Mouse (Mus musculus) lung, postnatal 36 days (tissue): ENCODE results near the gene Cnr2.
A peak's percentile ranks its signal among the peaks of the same experiment; 100 is the strongest.

Experiments
- DNase-seq: peaks from one replicate; pipeline ENCODE4 v3.0.0; 2022; ENCODE audit warnings: mixed read lengths

Gene Cnr2

DNA sequence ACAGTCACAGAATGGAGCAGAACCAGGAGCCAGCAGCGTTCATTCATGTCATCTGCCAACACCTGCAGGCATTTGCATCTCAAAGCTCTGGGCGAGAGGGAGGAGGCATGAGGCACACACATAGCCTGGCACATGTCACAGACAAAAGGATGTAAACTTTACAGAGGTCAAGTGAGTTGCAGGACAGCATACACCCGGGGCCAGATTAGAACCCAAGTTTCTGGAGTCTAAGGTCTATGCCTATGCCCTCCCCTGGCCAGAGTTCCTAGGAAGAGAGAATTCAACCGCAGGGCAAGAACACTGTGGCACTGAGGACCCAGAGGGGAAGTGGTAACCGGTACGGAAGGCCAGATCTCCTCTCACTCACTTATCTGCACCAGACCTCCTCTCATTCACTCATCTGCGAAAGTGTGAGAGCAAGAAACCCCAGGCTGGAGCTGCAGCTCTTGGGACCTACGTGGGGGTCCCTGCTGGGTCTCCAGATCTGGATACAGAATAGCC, at the start of gene Cnr2:
Gene Cnr2 (plus strand): TSS at position 324 of the 501 bp plus-strand sequence.
- DNase-seq: peak; percentile 31

DNA sequence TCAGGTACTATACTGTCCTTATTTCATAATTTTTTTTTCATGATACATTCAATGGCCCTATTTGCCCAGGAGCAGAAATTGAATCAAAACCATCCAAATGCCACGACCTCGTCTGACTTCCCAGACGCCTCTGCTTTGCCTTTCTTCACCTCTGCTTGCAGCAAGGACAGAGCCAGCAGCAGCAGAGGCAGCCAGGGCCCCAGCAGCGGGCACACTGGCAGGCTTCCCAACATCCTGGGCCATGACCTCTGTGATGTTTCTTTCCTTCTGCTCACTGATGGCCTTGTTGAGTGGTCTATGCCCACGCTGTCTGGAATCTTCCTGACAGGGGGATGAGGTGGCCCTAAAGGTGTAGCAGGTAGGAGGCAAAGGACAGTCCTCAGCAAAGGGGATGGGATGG, 47.6 kb upstream of the Cnr2 start:
- no peak for DNase-seq

DNA sequence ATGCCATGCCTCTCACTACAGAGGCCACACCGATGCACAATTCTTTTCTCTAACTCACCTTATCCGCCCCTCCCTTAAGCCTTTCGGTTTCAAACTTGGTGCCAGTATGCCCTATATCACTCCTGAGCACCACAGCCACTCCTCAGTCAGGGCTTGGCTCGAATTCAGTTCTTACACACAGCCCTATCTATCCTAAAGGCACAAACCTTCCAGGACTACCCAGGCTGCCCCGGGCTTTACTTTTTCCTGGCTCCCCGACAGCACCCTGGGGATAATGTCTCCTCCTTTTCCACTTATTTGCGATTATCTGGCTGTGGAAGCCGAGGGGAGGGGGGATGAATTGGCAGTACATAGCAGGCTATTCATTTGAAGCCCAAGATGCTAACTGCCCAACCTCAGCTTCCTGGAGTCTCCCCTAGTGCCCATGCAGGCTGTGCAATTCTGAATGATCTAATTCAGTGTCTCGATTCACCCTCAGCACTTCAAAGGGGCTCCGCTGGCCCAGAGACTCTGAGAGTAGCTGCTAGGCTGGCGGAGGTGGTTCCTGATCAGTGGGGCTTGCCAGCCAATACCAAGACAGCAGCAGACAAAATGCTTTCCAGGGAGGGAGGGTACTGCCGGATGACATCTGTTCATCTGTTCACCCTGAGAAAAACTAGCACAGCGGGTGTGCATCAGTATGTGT, 44.6 kb upstream of the Cnr2 start:
- DNase-seq: no peak

DNA sequence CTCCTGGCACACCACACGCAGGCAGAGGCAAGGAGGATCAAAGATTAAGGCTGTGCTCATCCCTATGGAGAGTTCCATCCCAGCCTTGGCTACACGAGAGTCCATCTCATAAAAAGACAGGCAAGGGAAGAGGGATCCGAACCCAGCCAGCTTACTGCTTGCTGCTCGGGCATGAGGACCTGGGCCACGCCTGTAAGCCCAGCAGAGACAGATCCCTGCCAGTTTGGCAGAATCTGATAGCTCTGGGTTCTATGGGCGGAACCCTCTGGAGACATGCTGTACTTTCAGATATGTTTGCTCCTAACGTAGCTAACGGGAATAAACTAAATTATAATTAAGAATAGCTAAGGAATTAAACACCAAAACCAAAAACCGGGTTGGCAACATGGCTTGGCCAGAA, 43.3 kb upstream of the Cnr2 start:
- no peak for DNase-seq

DNA sequence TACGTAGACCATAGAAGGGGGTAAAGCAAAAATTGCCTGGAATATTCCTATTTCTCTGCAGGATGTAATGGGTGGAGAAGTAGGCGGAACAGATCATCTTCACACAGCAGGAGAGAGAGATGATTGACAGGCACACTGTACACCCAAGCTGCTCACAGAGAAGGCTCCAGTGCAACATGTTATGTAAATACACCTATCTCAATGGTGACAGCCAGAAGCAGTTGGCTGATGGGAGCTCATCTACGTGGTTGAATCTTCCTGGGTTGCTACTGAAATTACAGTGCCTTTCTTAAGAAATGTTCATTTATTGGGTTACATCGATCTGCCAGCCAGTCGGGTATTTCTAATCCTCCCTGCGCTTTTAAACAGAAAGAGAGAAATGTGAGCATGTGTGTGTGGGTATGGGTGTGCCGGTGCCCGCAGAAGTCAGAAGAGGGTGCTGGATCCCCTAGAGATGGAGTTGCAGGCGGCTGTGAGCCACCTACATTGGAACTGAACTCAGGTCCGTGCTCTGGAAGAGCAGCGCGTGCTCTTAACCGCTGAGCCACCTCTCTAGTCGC, 41.1 kb upstream of the Cnr2 start:
- no peak for DNase-seq

DNA sequence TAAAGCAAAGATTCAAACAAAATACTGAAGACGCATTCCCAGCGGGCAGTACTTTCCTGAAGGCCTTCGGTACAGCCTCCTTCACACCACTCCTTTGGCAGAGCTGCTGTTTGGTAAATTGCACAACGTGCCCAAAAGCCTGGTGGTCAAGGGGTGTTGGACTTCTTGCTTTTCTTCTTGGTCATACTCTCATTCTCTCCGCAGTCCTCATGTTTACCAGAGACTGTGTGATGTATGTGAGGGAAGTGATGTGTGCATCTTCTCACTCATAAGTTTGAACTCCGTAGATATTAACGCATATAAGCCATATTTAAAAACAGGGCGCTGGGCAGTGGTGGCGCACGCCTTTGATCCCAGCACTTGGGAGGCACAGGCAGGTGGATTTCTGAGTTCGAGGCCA, 40.6 kb upstream of the Cnr2 start:
- no peak for DNase-seq

DNA sequence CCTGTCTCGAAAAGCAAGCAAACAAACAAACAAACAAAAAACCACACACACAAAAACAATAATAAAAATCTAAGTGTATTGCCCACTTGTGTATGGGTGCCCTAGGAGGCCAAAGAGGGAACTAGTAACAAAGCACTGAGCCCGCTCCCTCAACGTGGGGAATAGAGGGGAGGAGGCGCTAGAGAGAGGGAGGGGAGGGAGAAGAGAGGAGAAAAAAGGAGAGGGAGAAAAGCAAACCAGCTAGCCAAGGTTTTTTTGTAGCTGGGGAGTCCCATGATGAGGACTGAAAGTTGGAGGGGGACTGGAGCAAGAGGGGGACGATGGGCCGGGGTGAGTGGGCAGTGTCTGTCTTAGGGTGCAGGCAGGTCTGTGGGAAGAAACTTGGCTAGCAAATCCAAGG, 40.1 kb upstream of the Cnr2 start:
- DNase-seq: no peak

DNA sequence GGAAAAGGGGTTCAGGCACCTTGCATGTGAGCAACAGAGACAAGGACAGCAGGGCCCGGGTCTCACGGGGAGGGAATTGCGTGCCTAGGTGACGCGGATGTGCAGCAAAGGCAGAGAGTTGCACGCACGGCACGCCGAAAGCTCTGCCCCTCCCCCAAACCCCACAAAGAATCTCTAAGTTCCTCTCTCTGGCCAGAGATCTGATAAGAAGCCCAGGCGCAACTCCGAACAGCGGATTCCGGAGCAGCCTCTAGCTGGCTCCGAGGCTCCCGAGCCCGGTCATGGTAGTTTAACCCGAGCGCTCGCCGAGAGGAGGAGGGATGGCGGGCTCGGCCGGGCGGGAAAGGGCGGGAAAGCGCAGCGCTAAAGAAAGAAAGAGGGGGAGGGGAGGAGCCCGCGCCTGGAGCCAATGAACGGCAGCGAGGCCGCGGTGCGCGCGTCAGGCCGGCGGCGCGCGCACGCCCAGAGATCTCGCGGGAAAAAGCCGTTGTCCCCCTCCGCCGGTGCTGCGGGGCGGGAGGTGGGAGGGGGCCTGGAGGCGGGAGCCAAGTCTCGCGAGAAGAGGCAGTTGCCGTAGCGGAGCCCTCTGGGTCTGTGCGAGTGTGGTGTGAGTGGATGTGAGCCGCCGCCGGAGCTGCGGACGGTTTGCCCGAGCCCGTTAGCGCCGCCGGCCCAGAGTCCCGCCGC, 39.5 kb upstream of the Cnr2 start, which contains the start of gene Srsf10:
Gene Srsf10 (plus strand): TSS at position 212 of the 687 bp plus-strand sequence.
- peak; percentile 96 for DNase-seq

DNA sequence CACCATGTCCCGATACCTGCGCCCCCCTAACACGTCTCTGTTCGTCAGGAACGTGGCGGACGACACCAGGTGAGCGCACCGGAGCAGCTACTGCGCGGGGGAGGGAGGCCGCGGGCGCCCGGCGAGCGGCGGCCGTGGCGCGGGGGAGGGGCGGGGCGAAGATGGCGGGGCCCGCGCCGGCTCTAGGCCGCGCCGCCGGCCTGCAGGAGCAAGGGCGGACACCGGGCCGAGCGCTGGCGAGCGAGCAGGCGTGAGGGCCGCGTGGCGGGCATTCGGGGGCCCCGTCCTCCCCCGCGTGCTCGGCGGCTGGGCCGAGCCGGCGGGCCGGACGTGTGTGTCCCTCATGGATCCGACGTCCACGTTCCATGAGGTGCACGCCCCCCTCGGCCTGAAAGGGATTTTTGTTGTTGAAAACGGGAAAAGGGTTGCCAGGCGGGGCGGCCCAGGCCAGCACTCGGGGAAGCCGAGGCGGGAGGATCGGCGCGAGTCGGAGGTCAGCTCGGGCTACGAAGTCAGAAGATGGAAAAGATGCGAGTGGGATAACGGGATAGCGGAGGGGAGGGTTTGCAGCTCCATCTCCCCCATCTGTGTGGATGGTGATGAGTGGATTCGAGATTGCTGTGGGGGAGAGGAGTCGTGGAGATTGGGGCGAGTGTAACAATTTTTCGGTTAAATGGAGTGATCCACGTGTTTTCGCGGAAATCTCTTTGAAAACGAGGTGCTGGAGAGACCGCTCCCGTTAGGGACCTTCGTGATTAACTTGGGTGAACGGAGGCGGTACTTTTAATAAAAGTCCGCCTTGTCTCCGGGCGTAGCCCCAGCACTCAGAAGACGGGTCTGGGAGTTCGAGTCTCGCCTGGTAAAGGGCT, 38.7 kb upstream of the Cnr2 start:
- peak; percentile 81 for DNase-seq

DNA sequence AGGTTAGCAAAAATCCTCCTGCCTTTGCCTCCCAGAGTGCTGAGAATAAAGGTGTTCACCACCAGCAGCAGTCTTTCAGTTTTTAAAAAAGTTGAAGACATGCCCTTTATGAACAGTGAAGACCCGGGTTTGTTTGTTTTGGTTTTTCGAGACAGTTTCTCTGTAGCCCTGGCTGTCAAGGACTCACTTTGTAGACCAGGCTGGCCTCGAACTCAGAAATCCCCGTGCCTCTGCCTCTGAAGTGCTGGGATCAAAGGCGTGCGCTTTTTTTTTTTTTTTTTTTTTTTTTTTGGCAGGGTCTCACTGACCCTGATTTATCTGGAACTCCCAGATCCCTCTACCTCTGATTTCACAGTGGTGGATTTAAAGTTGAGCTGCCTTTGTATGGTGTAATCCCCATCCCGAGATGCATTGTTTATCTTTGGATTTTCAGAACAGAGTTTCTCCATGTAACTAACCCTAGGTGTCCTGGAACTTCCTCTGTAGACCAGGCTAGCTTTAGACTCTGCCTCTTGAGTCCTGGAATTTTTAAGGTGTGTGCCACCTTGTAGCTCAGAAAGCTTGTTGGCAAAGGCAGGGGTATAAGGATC, 37.5 kb upstream of the Cnr2 start:
- no peak for DNase-seq

DNA sequence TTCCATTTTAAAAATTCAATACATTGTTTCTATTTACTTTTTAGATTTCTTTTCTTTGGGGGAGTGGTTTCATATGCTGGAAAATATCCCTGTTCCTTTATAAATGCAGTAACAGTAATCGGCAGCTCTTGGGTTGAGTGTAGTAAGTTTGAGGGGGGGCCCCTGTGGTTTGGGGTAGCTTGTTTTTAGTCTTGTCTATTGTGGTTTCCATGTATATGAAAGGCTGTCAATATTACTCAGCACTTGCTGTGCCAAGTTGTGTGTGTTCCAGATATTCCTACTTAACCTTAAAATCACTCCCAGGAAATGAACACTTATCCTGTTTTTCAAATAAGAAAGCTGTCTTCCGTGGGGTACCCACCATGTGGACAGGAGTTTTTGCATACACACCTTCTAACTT, 26.2 kb upstream of the Cnr2 start:
- DNase-seq: peak; percentile 47

DNA sequence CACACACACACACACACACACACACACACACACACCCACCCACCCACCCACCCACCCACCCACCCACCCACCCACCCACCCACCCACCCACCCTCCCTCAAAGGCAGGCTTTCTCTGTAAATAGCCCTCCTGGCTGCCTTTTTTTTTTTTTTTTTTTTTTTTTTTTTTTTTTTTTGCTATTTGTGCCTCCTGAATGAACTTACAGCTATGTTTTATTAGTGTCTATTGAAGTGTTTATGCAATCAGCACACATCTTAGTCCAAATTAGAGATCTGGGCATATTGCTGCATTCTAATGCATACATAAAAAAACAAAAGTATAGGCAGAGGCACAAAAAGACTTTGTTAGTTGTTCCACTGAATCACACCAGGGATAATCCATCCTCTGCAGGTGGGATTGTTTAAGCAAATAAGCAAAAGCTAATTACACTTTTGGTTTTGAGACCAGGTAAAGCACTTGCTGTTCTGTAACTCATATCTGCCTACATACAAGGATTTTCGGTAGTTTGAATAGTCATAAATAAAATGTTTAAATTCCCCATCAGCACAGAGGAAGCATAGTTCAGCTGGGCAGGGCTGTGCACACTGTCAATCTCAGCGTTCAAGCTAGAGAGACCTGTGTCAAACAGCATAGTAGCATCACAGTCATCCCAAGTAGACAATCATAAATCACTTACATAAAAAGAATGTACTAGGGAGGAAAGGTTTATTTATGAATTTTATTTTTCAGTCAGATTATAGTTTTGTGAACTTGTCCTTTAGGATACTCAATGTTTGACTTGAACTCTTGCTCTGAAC, 24.8 kb upstream of the Cnr2 start:
- no peak for DNase-seq

DNA sequence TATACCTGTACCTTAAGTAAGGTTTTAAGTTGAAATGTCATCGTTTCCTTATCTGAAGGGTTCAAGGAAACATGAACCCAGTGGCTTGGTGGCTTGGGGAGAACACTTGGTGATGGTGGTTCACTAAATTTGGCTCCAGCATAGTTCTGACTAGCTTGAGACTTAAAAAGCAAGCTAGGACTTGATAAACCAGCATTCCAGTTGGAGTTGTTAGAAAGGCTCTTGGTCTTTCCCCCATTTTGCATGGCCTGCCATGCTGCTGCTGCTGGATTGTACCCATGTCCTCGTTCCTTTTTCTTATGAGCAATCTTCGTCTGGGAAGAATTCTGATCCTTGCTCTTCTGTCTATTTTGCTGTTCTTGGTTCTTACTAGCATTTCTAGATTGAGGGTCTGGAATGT, 23.2 kb upstream of the Cnr2 start:
- DNase-seq: no peak

DNA sequence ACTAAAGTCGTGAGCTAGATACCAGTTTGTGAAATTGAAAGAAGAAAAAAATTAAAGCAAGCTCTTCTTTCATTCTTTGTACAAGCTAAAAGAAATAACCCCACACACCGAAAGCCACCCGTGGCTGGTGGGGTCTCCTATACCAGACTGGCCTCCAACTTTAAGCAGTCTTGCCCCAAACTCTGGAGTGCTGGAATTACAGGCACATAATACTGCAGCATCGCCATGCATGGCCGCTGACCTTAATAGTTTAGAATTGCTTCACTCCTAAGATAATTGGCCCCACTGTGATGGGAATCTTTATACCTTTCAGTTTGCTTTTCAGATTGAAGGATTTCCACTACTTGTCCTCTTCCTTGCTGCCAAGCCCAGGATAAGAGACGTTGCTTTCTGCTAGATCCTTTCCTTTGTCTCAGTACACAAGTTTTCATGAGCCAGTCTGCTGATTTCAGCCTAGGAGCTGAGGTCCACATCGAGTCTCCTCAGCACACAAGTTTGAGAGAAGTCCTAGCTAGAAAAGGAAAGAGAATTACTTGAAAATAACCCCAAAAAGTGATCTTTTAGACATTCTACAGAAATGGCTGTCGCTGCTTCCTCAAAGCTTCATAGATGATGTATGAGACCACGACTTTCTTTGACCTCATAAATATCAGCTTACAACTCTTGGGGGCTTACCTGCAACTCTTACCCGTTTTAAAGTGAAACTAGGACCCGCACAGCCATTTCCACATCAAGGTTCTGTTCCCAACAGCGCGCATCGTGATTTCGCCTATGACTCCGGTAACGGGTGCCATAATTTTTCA, 22.4 kb upstream of the Cnr2 start:
- no peak for DNase-seq

DNA sequence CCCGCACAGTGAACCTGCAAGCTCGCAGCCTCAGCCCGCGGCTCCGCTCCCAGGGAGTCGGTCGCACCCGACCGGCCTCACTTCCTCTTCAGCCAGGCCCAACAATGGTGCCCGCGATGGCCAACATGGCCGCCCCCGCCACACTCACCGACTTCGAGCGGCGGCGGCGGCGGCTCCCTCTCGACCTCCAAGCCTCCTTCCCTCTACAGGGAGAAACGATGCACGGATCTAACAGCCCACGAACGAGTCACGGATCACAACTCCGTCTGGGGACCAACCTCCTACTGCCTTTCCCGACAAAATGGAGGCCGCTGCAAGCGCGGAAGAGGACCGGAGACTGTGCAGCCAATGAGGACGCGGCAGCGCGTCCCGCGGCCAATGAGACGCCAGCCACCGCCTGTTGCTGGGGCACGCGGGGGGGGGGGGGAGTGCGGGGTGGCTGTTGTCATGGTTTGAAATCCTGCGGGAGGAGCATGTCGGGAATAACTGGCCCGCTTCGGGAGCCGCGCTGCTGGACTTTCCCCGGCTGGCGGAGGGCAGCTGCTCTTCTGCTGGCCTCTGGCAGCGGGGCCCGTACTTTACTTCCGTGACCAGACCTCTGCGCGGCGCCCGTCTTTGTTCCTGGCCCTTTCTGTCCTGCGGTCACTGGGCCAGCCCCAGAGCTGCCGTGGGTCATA, 21.5 kb upstream of the Cnr2 start, which contains the start of gene Pnrc2:
Gene Pnrc2 (minus strand): TSS at position 325 of the 677 bp plus-strand sequence.
- DNase-seq: peak; percentile 92

DNA sequence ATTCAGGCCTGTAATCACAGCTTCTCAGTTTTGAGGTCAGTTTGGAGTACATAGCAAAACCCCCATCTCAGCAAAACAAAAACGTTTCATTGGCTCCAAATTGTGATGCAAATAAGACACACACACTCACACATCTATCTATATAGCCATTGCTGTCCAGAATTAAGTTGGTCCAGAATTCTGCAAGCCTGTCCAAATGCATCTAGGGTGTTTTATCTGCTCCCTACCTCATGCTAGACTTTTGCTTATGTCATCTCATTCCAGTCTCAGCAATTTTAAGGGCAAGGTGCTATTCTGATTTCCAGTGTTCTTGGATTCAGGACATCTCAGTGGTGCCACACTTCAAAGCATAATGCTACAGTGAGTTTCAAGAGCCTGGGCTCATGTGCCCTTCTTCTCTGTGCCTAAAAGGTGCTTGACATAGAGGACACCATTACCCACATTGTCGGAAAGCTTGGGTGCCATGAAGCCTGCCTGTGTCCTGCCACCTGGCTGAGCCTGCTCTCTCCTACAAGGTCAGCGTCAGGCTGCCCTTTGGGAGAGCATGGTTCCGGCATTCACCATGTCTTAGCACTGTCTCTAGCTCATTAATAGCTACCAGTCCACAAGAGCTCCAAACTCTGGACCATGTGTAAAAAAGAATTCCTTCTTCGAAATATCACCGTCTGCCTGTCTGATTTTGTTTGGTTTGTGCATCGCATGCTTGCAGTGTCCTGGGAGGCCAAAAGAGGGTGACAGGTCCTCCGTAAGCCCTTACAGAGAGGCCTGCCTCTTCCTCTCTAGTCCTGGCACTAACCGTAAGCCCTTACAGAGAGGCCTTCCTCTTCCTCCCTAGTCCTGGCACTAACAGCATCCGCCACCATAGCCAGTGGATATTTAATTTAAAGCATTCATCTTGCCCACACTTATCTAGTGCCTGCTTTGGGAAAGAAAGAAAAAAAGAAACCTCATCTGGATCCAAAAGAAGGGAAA, 20.3 kb upstream of the Cnr2 start:
- no peak for DNase-seq

DNA sequence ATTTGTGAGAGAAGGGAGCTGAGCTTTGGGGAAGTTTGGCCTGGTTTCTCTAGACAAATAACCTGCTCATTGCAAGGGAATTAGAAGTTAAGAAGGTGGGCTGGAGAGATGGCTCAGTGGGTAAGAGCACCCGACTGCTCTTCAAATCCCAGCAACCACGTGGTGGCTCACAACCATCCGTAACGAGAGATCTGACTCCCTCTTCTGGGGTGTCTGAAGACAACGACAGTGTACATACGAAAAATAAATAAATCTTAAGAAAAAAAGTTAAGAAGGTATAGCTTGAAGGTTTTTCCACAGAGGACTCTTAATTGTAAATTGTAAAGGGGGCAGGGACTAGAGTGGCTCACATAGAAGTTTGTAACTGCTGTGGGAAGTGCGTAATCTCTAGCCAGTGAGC, 19.6 kb upstream of the Cnr2 start:
- DNase-seq: peak; percentile 26

DNA sequence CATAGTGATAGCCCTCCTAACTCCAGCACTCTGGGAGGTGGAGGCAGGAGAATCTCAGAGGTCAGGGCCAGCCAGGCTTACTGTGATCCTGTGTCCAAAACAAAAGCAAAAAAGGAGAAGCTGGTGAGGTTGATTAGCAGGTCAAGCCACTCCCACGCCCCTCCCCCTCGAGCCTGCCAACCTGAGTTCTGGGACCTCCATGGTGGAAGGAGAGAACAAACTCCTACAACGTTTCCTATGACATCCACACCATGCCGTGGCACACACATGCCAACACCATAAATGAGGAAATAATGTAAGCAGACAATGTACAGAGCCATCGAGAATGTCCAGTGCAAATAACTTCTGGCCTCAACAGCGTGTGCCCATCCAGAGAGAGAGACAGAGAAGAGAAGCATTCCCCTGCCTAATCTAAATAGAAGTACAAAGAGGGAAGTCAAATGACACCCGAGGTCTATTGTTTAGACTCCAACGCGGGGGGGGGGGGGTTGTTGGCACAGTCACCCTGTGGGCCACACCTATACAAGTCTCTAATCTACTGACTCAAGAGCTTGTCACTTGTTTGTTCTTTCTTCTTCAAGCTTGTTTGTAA, 19.1 kb upstream of the Cnr2 start:
- DNase-seq: peak; percentile 85
